Mouse (Mus musculus) kidney, embryonic 15.5 days (tissue): ENCODE measurements around the gene Gm21973. TPM values are rescaled to one million over a fixed set of nuclear protein-coding genes. Genes with fewer than 3 reads are reported as not detected.
A peak's percentile ranks its signal among the peaks of the same experiment; 100 is the strongest.

ENCODE experiments used
- ATAC-seq: fragments of 200-750 bp; cut with Nextera tagmentation; replicated peaks from 2 replicates; pipeline ENCODE4 v1.8.0; 2017; ENCODE audit warnings: moderate TSS enrichment; ENCODE audit not compliant: low FRiP score
- H3K27ac ChIP-seq: fragments of 300-500 bp; sonication (generic); 2 replicates; pipeline ENCODE4 v1.5.1; 2015; ENCODE audit warnings: mild to moderate bottlenecking, inconsistent platforms
- H3K27me3 ChIP-seq: fragments of 300-500 bp; sonication (generic); 2 replicates; pipeline ENCODE4 v1.6.1; 2015; ENCODE audit warnings: inconsistent platforms
- H3K36me3 ChIP-seq: fragments of 300-500 bp; sonication (generic); 2 replicates; pipeline ENCODE4 v1.6.1; 2015; ENCODE audit warnings: inconsistent platforms
- H3K4me1 ChIP-seq: fragments of 300-500 bp; sonication (generic); 2 replicates; pipeline ENCODE4 v1.6.1; 2015; ENCODE audit warnings: inconsistent platforms
- H3K4me2 ChIP-seq: fragments of 300-500 bp; sonication (generic); 2 replicates; pipeline ENCODE4 v1.6.1; 2015; ENCODE audit warnings: moderate library complexity, mild to moderate bottlenecking, inconsistent platforms
- H3K4me3 ChIP-seq: fragments of 300-500 bp; sonication (generic); replicated peaks from 2 replicates; pipeline ENCODE4 v1.5.1; 2015; ENCODE audit warnings: mild to moderate bottlenecking, inconsistent platforms
- H3K9ac ChIP-seq: fragments of 300-500 bp; sonication (generic); 2 replicates; pipeline ENCODE4 v1.6.1; 2015; ENCODE audit warnings: mild to moderate bottlenecking, inconsistent platforms
- H3K9me3 ChIP-seq: fragments of 300-500 bp; sonication (generic); replicated peaks from 2 replicates; pipeline ENCODE4 v1.6.1; 2016; ENCODE audit warnings: inconsistent platforms
- WGBS: fragments of 180-500 bp; shearing (Covaris S2); methylation state at CpG from one replicate; pipeline ENCODE4 v1.1.7; 2015; ENCODE audit warnings: mixed read lengths; 5-methylcytosine and 5-hydroxymethylcytosine counted together
- polyA plus RNA-seq: library from polyadenylated mRNA; unstranded; fragments of >200 nt; fragmentation: Nextera tagmentation; extraction: Ambion mirVana; gene quantifications from 2 replicates; pipeline ENCODE4 v1.2.1, GENCODE M21; 2015

Gene Gm21973
- not detected in 2 replicates for polyA plus RNA-seq

DNA sequence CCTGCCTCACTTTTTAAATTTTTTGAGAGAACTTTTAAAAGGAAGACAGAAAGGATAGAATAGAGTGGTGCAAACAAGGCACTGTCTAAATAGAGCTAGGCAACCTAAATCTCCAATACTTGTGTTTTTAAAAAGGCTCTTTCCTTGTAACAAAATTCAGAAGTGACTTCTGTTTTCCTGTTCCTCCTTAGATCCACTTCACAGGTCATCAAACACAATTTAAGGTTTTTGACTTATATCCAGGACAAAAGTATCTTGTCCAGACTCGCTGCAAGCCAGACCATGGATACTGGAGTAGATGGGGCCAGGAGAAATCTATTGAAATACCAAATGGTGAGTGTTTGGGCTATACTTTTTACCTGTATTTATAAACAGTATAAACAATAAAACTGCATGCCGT, at the start of gene Gm21973:
Gene Gm21973, plus strand, starts transcription at position 301 of the 400 bp plus-strand sequence.
- H3K9me3 ChIP-seq: no peaks in the 10 kb centered on the region
- H3K27ac ChIP-seq: no peak within 1 kb of the TSS
- ATAC-seq: no peak
- H3K4me3 ChIP-seq: no peak within 1 kb of the TSS
- 88% methylated on average over 2 of the region's 2 CpGs for WGBS
- H3K9ac ChIP-seq: no peak within 1 kb of the TSS
- no peaks in the 10 kb centered on the region for H3K36me3 ChIP-seq
- H3K27me3 ChIP-seq: no peaks in the 10 kb centered on the region
- H3K4me2 ChIP-seq: no peak within 1 kb of the TSS
- H3K4me1 ChIP-seq: no peaks in the 10 kb centered on the region

DNA sequence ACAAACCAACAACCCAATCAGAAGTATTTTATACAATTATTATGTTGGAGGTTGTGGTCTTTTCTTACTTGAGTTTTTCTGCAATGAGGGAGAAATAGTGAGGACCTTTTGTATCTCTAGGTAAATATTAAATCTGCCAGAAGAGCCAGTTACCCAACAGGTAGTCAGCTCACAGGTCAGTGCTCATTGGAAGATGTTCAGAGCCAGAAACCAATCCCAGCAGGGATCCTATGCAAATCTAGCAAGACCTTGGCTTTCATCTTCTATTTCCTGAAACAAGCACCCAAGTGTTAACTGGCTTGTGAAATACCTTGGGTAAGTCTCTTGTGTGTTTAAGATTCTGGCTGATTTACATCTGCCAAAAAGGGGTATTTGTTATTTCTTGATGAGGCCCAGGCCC, 48.8 kb upstream of the Gm21973 start:
- no peak overlapping the region for H3K4me2 ChIP-seq

DNA sequence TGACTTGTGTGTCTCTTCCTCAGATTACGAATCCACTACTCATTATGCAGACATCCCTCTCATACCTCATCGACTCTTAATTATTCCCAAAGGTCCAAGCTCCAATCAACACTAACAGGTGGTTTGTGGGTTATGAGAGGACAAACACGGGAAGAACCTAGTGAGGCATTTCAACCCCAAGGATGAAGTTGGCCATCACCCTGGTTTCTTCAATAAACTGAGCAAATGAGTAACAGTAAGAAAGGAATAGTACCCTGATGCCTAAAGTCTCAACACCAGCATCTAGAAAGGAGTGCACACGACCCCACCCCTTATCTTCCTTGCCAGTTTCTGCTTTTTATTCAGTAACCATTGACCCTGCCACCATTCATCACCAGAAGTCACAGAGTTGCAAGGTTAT, 47.7 kb upstream of the Gm21973 start:
- Histone ChIP-seq H3K27ac (no peak overlapping the region), H3K36me3 (no peaks in the 10 kb centered on the region), H3K9ac (no peak overlapping the region), H3K4me1 (no peaks in the 10 kb centered on the region), H3K9me3 (no peaks in the 10 kb centered on the region), H3K4me2 (no peak overlapping the region), H3K4me3 (no peak overlapping the region), H3K27me3 (no peaks in the 10 kb centered on the region)
- 69% methylated on average over 4 of the region's 4 CpGs for WGBS
- ATAC-seq: no peak

More for the DNA sequence above, 48.8 kb upstream of the Gm21973 start:
- Histone ChIP-seq H3K4me3 (no peak overlapping the region), H3K27me3 (no peaks in the 10 kb centered on the region), H3K36me3 (no peaks in the 10 kb centered on the region), H3K9ac (no peak overlapping the region), H3K27ac (no peak overlapping the region), H3K4me1 (no peaks in the 10 kb centered on the region), H3K9me3 (no peaks in the 10 kb centered on the region)
- no peak for ATAC-seq

DNA sequence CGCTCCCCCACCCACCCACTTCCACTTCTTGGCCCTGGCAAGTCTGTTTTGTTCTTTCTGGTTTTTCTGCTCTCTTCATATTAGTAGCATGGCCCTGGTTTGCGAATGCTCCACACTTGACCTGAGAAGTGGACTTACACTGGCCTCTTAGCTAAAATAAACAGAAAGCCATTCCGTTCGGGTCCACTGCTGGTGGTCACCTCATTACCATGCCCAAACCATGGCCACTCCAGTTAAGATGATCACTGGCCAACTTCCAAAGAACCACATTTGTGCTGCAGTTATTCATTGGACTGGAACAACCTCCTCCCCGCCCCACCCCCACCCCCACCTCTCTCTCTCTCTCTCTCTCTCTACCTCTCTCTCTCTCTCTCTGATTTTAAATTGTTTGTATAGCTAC, 43.6 kb upstream of the Gm21973 start:
- Histone ChIP-seq H3K27me3 (no peaks in the 10 kb centered on the region), H3K27ac (no peak overlapping the region)
- 0 out of 2 replicates have a peak, but pooled peaks have one; percentile 52 for ATAC-seq

DNA sequence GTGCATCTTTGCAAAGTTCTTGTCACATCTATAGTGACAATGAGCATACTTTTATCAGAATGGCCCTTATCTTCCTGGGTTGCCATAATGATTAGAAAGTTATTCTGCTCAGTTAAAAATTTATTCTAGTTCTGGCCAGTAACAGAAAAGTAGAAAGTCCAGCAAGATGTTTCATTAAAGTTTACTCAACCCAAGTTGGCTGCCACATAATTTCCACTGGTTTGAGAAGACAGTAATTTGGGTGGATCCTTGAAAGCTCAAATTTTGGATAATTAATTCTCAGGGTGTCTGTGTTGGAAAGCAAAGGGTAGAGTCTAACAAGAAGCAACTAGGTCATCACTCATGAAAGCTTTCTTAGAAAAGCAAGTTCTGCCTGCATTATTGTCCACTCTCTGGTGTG, 41.5 kb upstream of the Gm21973 start:
- Histone ChIP-seq H3K4me1 (no peaks in the 10 kb centered on the region), H3K4me3 (no peak overlapping the region), H3K36me3 (no peaks in the 10 kb centered on the region), H3K27me3 (no peaks in the 10 kb centered on the region), H3K4me2 (no peak overlapping the region), H3K27ac (no peak overlapping the region), H3K9ac (no peak overlapping the region), H3K9me3 (no peaks in the 10 kb centered on the region)
- ATAC-seq: no peak

More for the DNA sequence above, 43.6 kb upstream of the Gm21973 start:
- H3K9me3 ChIP-seq: no peaks in the 10 kb centered on the region
- no peaks in the 10 kb centered on the region for H3K36me3 ChIP-seq
- H3K4me3 ChIP-seq: no peak overlapping the region
- H3K4me2 ChIP-seq: no peak overlapping the region
- no peak overlapping the region for H3K9ac ChIP-seq
- H3K4me1 ChIP-seq: no peaks in the 10 kb centered on the region
- WGBS: 62% methylated on average over 5 of the region's 5 CpGs

DNA sequence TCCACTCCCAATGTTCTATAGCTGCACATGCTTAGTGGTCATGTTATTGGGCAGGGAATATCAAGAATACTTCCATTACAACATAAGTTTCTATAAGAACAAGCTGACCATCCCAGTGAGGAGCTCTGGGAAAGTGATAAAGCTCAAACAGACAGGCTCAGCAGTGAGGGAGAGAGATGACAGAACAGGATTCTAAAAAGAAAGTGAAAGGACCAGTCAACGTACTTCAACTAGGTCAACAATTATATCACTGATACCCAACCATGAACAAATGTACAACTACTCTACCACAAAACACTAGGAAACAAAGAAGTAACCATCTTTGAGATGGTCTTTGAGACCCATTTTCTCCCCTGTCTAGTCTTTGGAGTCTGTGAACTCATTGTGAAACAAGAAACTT, 28.6 kb upstream of the Gm21973 start:
- no peak for ATAC-seq
- WGBS: 91% methylated on average over 1 of the region's 1 CpGs
- Histone ChIP-seq H3K4me3 (no peak overlapping the region), H3K27me3 (no peaks in the 10 kb centered on the region), H3K9me3 (no peaks in the 10 kb centered on the region), H3K27ac (no peak overlapping the region), H3K4me1 (no peaks in the 10 kb centered on the region), H3K9ac (no peak overlapping the region), H3K36me3 (no peaks in the 10 kb centered on the region), H3K4me2 (no peak overlapping the region)

DNA sequence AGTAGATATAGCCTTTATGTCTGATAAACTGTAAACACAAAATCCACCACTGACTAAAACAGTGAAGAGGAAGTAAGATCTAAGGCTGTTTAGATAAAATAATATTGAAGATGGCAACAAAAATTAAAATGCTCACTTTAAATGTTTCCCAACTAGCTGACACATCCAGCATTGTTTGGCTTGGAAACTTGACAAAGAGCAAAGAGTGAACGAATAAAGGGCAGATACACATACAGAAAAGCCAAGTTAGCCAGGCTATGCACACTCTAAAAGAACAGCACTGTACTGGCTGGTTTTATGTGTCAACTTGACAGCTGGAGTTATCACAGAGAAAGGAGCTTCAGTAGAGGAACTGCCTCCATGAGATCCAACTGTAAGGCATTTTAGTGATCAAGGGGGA, 27.1 kb upstream of the Gm21973 start:
- Histone ChIP-seq H3K27ac (no peak overlapping the region), H3K9me3 (no peaks in the 10 kb centered on the region), H3K9ac (no peak overlapping the region), H3K4me1 (no peaks in the 10 kb centered on the region), H3K27me3 (no peaks in the 10 kb centered on the region), H3K4me2 (no peak overlapping the region), H3K36me3 (no peaks in the 10 kb centered on the region), H3K4me3 (no peak overlapping the region)
- WGBS: 59% methylated on average over 1 of the region's 1 CpGs
- no peak for ATAC-seq

DNA sequence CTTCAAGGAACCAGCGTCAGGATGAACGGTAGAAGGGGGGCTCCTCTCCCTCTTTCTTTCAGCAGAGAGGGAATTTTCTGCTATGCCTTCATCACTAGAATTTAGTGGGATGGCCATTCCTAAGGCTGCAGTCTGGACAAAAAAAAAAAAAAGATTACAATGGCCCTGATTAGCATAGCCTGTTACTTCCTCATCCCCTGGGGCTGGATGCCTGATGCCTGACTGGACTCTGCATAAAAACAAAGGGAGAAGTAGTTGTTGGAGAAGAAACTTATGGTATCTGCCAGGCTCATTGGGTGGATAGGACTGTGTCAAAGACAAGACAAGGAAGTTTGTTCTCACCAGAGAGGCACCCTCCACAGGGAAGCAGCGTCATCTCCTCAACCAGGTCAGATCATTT, 25.7 kb upstream of the Gm21973 start:
- no peak overlapping the region for H3K4me2 ChIP-seq
- H3K4me1 ChIP-seq: no peaks in the 10 kb centered on the region
- ATAC-seq: no peak
- H3K27me3 ChIP-seq: no peaks in the 10 kb centered on the region
- no peak overlapping the region for H3K27ac ChIP-seq
- no peak overlapping the region for H3K4me3 ChIP-seq
- no peaks in the 10 kb centered on the region for H3K9me3 ChIP-seq
- 67% methylated on average over 3 of the region's 3 CpGs for WGBS
- no peak overlapping the region for H3K9ac ChIP-seq
- no peaks in the 10 kb centered on the region for H3K36me3 ChIP-seq

DNA sequence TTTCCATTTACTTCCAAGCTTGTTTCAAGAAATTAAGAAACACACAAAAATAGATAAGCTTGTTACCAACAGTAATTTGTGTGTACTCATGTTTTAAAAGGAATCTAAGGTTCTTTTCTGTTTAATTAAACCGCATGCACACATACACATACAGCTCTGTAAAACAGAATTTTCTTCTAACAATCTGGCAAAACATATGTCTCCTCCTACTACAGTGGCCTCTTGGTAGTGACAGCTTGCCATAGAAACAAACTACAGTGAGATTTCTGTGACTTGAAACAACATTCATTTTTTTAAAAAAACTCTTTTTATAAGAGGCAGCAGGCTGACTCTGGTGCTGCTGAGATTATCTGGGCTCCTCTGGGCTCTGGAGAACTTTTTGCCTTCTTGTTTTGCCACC, 18.7 kb upstream of the Gm21973 start:
- WGBS: 88% methylated on average over 1 of the region's 1 CpGs
- Histone ChIP-seq H3K4me2 (no peak overlapping the region), H3K9ac (no peak overlapping the region), H3K4me3 (no peak overlapping the region), H3K9me3 (no peaks in the 10 kb centered on the region), H3K4me1 (no peaks in the 10 kb centered on the region), H3K36me3 (no peaks in the 10 kb centered on the region), H3K27me3 (no peaks in the 10 kb centered on the region), H3K27ac (no peak overlapping the region)
- no peak for ATAC-seq

DNA sequence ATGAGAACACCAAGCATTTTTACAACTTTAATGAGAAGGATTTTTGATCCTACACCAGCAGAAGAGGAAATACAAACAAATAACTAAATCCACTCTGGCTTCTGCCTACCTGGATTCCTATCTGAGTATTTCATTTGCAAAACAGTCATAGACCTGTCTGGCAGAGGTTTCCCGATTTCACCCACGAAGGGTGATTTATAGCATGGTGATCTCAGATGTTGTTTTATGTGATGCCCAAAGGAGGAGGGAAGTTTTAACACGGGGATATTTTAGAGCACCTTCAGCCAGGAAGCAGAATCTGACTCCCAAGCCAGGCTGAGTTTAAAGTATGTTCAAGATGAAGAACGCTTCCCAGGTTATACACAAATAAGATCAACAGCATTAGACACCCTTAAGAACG, 13.4 kb upstream of the Gm21973 start:
- no peaks in the 10 kb centered on the region for H3K36me3 ChIP-seq
- no peak overlapping the region for H3K4me2 ChIP-seq
- no peaks in the 10 kb centered on the region for H3K9me3 ChIP-seq
- no peak for ATAC-seq
- H3K9ac ChIP-seq: no peak overlapping the region
- H3K27ac ChIP-seq: no peak overlapping the region
- 31% methylated on average over 5 of the region's 5 CpGs for WGBS
- no peak overlapping the region for H3K4me3 ChIP-seq
- no peaks in the 10 kb centered on the region for H3K27me3 ChIP-seq
- H3K4me1 ChIP-seq: no peaks in the 10 kb centered on the region

DNA sequence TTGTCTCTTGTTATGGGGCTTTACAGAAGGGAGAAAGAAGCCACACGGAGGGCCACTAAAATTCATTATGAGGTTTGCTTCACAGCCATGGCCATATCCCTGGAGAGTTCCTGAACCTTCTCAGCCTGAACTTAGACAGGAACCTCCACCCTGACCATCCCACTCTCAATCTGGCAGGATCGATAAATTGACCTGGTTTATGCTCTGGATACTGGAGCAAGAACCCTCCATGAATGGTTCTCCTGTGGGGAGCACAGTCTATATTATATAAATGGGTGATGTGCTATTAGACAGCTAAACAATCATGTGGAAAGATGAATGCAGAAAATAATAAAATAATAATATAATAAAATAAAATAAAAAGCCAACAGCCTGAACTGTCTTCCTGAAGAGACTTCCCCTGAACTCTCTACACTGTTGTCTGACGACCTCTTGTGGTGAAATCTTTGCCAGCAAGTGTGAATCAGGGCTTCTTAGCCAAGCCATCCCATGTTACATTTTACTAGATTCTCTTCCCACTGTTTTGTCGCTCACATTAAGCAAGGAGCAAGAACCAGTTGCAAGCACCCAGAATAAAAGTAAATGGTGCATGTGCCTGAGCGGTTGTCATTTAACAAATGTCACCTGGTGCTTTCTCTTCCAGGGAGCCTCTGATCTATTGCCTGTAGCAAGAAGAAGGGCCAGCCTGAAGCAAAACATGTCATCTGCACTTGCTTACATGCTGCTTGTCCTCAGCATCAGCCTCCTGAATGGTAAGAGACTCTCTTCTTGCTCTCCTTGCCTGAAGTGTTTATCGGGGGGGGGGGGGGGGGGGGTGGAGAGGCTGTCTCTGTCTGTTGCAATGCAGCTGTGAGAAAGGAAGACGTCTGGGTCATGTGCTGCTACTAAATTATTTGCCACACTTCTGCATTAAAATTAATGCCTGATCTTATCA, 11.4 kb upstream of the Gm21973 start:
- H3K36me3 ChIP-seq: no peaks in the 10 kb centered on the region
- no peak overlapping the region for H3K4me2 ChIP-seq
- no peaks in the 10 kb centered on the region for H3K4me1 ChIP-seq
- ATAC-seq: no peak
- WGBS: 45% methylated on average over 7 of the region's 7 CpGs
- no peak overlapping the region for H3K27ac ChIP-seq
- no peaks in the 10 kb centered on the region for H3K9me3 ChIP-seq
- H3K4me3 ChIP-seq: no peak overlapping the region
- no peaks in the 10 kb centered on the region for H3K27me3 ChIP-seq
- no peak overlapping the region for H3K9ac ChIP-seq

DNA sequence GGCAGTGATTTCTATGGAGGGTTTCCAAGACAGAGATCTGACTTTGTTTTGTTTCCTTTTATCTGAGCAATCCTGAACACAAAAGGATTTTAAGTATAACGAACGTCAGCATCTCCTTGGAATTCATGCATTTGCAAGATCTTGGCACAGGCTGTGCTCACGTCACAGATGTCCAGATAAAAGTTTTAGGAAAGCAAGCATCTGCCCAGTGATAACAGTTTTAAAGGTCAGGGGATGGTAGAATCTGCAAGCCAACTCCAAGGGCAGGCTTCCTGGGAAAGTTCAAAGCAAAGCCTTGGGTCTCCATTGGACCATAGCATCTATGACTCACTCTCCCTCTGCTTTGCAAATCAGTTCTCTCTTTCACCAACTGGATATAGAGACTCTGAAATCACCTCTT, 5.4 kb downstream of the Gm21973 start:
- H3K4me2 ChIP-seq: no peak overlapping the region
- H3K4me1 ChIP-seq: no peaks in the 10 kb centered on the region
- no peak overlapping the region for H3K27ac ChIP-seq
- WGBS: 80% methylated on average over 3 of the region's 3 CpGs
- H3K9me3 ChIP-seq: no peaks in the 10 kb centered on the region
- H3K9ac ChIP-seq: no peak overlapping the region
- H3K27me3 ChIP-seq: no peaks in the 10 kb centered on the region
- no peak for ATAC-seq
- H3K36me3 ChIP-seq: no peaks in the 10 kb centered on the region
- no peak overlapping the region for H3K4me3 ChIP-seq

DNA sequence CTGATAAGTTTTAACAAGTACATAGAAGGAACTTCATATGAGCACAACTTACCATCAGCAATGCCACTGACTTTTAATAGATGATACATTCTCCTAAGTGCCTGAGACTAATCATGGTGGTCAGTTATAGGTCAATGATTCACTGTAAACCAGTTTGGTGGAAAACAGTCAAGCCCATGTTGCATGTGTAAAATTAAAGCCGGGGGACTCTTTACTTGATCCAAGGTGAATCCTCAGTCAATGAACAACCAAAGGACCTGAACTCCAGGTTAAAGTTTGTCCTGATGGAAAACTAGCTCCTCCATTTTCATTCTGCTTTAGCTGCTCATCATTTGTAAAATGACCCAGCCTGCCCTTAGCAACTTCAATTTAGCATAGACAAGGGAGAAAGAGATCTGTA, 7.4 kb downstream of the Gm21973 start:
- Histone ChIP-seq H3K4me2 (no peak overlapping the region), H3K4me1 (no peaks in the 10 kb centered on the region), H3K9ac (no peak overlapping the region), H3K27ac (no peak overlapping the region), H3K36me3 (no peaks in the 10 kb centered on the region), H3K4me3 (no peak overlapping the region), H3K27me3 (no peaks in the 10 kb centered on the region), H3K9me3 (no peaks in the 10 kb centered on the region)
- 68% methylated on average over 1 of the region's 1 CpGs for WGBS
- peak; percentile 92 for ATAC-seq
